Mouse (Mus musculus) neural tube, embryonic 13.5 days (tissue): ENCODE results near the gene Oosp2. TPM values are rescaled to one million over a fixed set of nuclear protein-coding genes. Genes with fewer than 3 reads are reported as not detected.

Experiments
- ATAC-seq: fragments of 200-750 bp; cut with Nextera tagmentation; 2 replicates; pipeline ENCODE4 v1.8.0; 2017; ENCODE audit warnings: low read depth, mild to moderate bottlenecking, moderate TSS enrichment, moderate library complexity
- H3K27ac ChIP-seq: fragments of 300-500 bp; sonication (generic); replicated peaks from 2 replicates; pipeline ENCODE4 v1.5.1; 2015; ENCODE audit warnings: moderate library complexity, mild to moderate bottlenecking, inconsistent platforms
- H3K27me3 ChIP-seq: fragments of 300-500 bp; sonication (generic); 2 replicates; pipeline ENCODE4 v1.6.1; 2015; ENCODE audit warnings: mild to moderate bottlenecking, inconsistent platforms
- H3K36me3 ChIP-seq: fragments of 300-500 bp; sonication (generic); 2 replicates; pipeline ENCODE4 v1.6.1; 2015; ENCODE audit warnings: mild to moderate bottlenecking, inconsistent platforms
- H3K4me1 ChIP-seq: fragments of 300-500 bp; sonication (generic); replicated peaks from 2 replicates; pipeline ENCODE4 v1.6.1; 2015; ENCODE audit warnings: inconsistent platforms
- H3K4me2 ChIP-seq: fragments of 300-500 bp; sonication (generic); 2 replicates; pipeline ENCODE4 v1.6.1; 2015; ENCODE audit warnings: inconsistent platforms, mild to moderate bottlenecking, moderate library complexity
- H3K4me3 ChIP-seq: fragments of 300-500 bp; sonication (generic); 2 replicates; pipeline ENCODE4 v1.5.1; 2015; ENCODE audit warnings: mild to moderate bottlenecking, inconsistent platforms
- H3K9ac ChIP-seq: fragments of 300-500 bp; sonication (generic); 2 replicates; pipeline ENCODE4 v1.6.1; 2015; ENCODE audit warnings: moderate library complexity, mild to moderate bottlenecking, inconsistent platforms
- H3K9me3 ChIP-seq: fragments of 300-500 bp; sonication (generic); 2 replicates; pipeline ENCODE4 v1.6.1; 2016; ENCODE audit warnings: inconsistent platforms
- WGBS: fragments of 180-500 bp; shearing (Covaris S2); methylation state at CpG from one replicate; pipeline ENCODE4 v1.1.7; 2015; 5-methylcytosine and 5-hydroxymethylcytosine counted together
- polyA plus RNA-seq: library from polyadenylated mRNA; unstranded; fragments of >200 nt; fragmentation: Nextera tagmentation; extraction: Ambion mirVana; gene quantifications from 2 replicates; pipeline ENCODE4 v1.2.1, GENCODE M21; 2015

Gene Oosp2
- polyA plus RNA-seq, result not detected in 2 replicates

GRCm38 (mm10) chr19:11660459-11660858 lies at the start of gene Oosp2:
Oosp2 (minus strand) TSS chr19:11660559.
- H3K27me3 ChIP-seq, result no peaks in the 10 kb centered on the region
- no peaks in the 10 kb centered on the region for H3K9me3 ChIP-seq
- no peaks in the 10 kb centered on the region for H3K36me3 ChIP-seq
- H3K9ac ChIP-seq, result no peak within 1 kb of the TSS
- ATAC-seq, result no peak
- no peak within 1 kb of the TSS for H3K4me3 ChIP-seq
- WGBS, result 85% methylated on average over 5 of the region's 5 CpGs
- no peak within 1 kb of the TSS for H3K27ac ChIP-seq
- H3K4me2 ChIP-seq, result no peak within 1 kb of the TSS
- H3K4me1 ChIP-seq, result no peaks in the 10 kb centered on the region

- Histone ChIP-seq H3K27ac (no peak overlapping the region), H3K4me2 (no peak overlapping the region), H3K4me3 (no peak overlapping the region), H3K36me3 (no peaks in the 10 kb centered on the region), H3K9me3 (no peaks in the 10 kb centered on the region), H3K4me1 (no peaks in the 10 kb centered on the region), H3K9ac (no peak overlapping the region), H3K27me3 (no peaks in the 10 kb centered on the region)
- 93% methylated on average over 6 of the region's 6 CpGs for WGBS
- ATAC-seq, result no peak
Observed at GRCm38 (mm10) chr19:11698342-11698741, 38.0 kb upstream of the Oosp2 start.

GRCm38 (mm10) chr19:11696755-11697154 lies 36.4 kb upstream of the Oosp2 start, which contains the start of gene Oosp3:
Oosp3 (plus strand) TSS chr19:11697055.
- Histone ChIP-seq H3K27ac (no peak within 1 kb of the TSS), H3K27me3 (no peaks in the 10 kb centered on the region), H3K4me2 (no peak within 1 kb of the TSS), H3K9me3 (no peaks in the 10 kb centered on the region), H3K9ac (no peak within 1 kb of the TSS), H3K4me3 (no peak within 1 kb of the TSS), H3K4me1 (no peaks in the 10 kb centered on the region), H3K36me3 (no peaks in the 10 kb centered on the region)
- 88% methylated on average over 2 of the region's 2 CpGs for WGBS
- no peak for ATAC-seq

- H3K27ac ChIP-seq, result no peak overlapping the region
- no peaks in the 10 kb centered on the region for H3K27me3 ChIP-seq
- 77% methylated on average over 1 of the region's 1 CpGs for WGBS
- no peak overlapping the region for H3K4me2 ChIP-seq
- no peaks in the 10 kb centered on the region for H3K36me3 ChIP-seq
- ATAC-seq, result no peak
- no peak overlapping the region for H3K9ac ChIP-seq
- H3K9me3 ChIP-seq, result no peaks in the 10 kb centered on the region
- H3K4me1 ChIP-seq, result no peaks in the 10 kb centered on the region
- no peak overlapping the region for H3K4me3 ChIP-seq
Observed at GRCm38 (mm10) chr19:11691454-11691853, 31.1 kb upstream of the Oosp2 start.

DNA sequence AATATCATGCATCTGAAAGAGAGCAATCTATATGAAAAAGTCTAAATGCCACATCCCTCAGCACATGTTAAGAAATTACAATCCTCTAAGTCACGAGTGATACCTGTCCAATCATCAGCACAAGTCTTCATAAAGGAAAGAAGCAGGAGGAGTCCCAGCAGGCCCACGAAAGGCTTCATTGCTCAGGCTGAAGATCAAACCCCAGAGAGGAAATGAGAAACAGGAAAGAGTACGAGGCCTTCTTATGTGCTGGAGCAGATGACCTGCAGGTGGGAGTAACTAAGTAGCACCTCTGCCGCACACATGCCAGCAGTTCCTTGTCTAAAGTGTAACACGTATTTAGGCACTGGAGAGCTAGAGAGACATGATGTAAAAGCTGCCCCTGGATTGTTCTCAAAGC lies 30.5 kb upstream of the Oosp2 start, which contains the start of gene Oosp1:
Gene Oosp1, minus strand, starts transcription at position 312 of the 400 bp plus-strand sequence.
- ATAC-seq, result no peak
- no peaks in the 10 kb centered on the region for H3K9me3 ChIP-seq
- H3K9ac ChIP-seq, result no peak within 1 kb of the TSS
- H3K4me3 ChIP-seq, result no peak within 1 kb of the TSS
- no peak within 1 kb of the TSS for H3K27ac ChIP-seq
- no peak within 1 kb of the TSS for H3K4me2 ChIP-seq
- H3K4me1 ChIP-seq, result no peaks in the 10 kb centered on the region
- H3K36me3 ChIP-seq, result no peaks in the 10 kb centered on the region
- WGBS, result 71% methylated on average over 5 of the region's 5 CpGs
- H3K27me3 ChIP-seq, result no peaks in the 10 kb centered on the region

DNA sequence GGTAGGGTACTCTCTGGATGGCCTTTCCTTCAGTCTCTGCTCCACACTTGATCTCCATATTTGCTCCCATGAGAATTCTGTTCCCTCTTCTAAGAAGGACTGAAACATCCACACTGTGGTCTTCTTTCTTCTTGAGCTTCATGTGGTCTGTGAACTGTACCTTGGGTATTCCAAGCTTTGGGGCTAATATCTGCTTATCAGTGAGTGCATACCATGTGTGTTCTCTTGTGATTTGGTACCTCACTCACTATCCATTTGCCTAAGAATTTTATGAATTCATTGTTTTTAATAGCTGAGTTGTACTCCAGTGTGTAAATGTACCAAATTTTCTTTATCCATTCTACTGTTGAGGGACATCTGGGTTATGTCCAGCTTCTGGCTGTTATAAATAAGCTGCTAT lies 1.2 kb upstream of the Oosp2 start:
- Histone ChIP-seq H3K9me3 (no peaks in the 10 kb centered on the region), H3K4me1 (no peaks in the 10 kb centered on the region), H3K4me2 (no peak overlapping the region), H3K36me3 (no peaks in the 10 kb centered on the region), H3K4me3 (no peak overlapping the region), H3K27ac (no peak overlapping the region), H3K27me3 (no peaks in the 10 kb centered on the region), H3K9ac (no peak overlapping the region)
- ATAC-seq, result no peak

DNA sequence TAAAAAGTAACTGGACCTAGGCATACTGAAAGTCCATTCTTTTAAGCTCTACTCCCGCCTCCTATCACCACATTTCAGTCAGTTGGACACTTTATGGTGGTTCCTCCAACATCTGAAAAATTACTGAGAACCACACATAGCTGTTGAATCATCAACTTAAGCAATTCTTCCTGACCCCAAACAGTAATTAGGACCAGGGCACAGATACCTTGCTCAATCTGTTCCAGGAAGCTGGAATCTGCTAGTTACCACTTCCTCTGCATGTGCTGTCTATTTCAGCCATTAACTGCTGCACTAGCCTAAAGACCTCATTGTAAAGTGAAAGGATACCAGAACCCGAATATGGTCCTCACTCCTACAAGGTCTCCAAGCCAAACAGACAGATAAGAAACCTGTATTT lies 1.2 kb downstream of the Oosp2 start:
- H3K9me3 ChIP-seq, result no peaks in the 10 kb centered on the region
- H3K36me3 ChIP-seq, result no peaks in the 10 kb centered on the region
- H3K27me3 ChIP-seq, result no peaks in the 10 kb centered on the region
- H3K4me3 ChIP-seq, result no peak overlapping the region
- no peak overlapping the region for H3K9ac ChIP-seq
- H3K4me1 ChIP-seq, result no peaks in the 10 kb centered on the region
- WGBS, result 77% methylated on average over 2 of the region's 2 CpGs
- no peak overlapping the region for H3K27ac ChIP-seq
- H3K4me2 ChIP-seq, result no peak overlapping the region
- no peak for ATAC-seq

DNA sequence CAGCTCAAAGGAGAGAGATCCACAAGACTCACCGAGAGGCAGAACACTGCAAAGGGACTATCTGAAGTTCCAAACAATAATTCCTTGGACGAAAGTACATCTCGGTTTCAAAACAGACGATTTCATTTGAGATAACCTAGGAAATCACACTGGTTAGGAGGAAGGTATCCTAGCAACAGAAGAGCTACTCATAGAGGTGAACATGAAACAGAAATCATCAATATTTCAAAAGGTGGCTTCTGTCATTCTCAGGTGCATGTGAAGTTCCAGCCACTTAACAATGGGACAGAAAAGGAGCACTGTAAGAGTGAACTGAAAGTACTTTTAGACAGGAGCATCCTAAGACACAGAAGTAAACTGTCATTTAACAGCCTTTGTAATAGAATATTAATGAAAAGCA lies 10.8 kb downstream of the Oosp2 start:
- no peak overlapping the region for H3K27ac ChIP-seq
- H3K27me3 ChIP-seq, result no peaks in the 10 kb centered on the region
- no peaks in the 10 kb centered on the region for H3K9me3 ChIP-seq
- no peaks in the 10 kb centered on the region for H3K4me1 ChIP-seq
- 86% methylated on average over 4 of the region's 4 CpGs for WGBS
- H3K36me3 ChIP-seq, result no peaks in the 10 kb centered on the region
- H3K9ac ChIP-seq, result no peak overlapping the region
- no peak for ATAC-seq
- no peak overlapping the region for H3K4me2 ChIP-seq
- H3K4me3 ChIP-seq, result no peak overlapping the region

DNA sequence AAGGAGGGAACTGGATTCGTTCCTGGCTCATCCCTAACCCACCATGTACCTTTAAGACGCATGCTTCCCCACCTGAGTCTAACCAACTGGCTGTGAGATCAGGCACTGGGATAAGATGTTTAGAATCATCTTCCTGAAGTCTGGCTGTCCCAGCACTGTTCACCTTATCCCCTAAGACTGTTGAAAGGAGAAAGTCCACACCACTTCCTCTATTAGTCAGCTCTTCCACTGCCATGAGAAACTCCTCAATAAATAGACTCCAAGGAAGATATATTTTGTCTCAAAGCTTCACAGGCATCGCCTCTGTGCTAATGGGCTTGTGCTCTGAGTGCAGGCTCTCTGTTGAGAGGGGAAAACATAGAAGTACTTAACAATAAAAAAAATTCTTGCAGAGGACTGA lies 14.2 kb downstream of the Oosp2 start:
- Histone ChIP-seq H3K27ac (no peak overlapping the region), H3K36me3 (no peaks in the 10 kb centered on the region), H3K4me2 (no peak overlapping the region), H3K9me3 (no peaks in the 10 kb centered on the region), H3K27me3 (no peaks in the 10 kb centered on the region), H3K4me3 (no peak overlapping the region), H3K9ac (no peak overlapping the region), H3K4me1 (no peaks in the 10 kb centered on the region)
- ATAC-seq, result no peak
- WGBS, result 83% methylated on average over 3 of the region's 3 CpGs

DNA sequence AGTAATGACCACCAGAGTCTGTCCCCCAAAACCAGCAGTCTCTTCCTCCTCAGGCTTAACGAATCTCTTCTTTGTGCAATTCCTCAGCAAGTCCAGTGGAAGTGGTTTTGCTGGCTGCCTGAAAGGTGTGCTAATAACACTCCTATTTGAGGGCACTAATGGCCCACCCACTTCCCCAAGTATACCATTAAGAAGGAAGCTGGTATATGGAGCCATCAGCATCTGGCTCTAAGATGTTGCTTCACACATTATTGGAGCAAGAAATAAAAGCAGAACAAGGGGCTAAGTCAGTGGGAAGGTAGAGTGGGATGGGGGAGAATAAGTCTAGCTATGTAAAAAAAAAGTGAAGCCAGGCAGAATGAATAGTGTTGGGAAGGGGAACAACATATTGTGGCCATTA lies 19.6 kb downstream of the Oosp2 start, which contains the start of gene Ms4a3:
Gene Ms4a3, minus strand, starts transcription at position 120 of the 400 bp plus-strand sequence.
- Histone ChIP-seq H3K27ac (no peak within 1 kb of the TSS), H3K36me3 (no peaks in the 10 kb centered on the region), H3K4me2 (no peak within 1 kb of the TSS), H3K9me3 (no peaks in the 10 kb centered on the region), H3K4me1 (no peaks in the 10 kb centered on the region), H3K9ac (no peak within 1 kb of the TSS), H3K4me3 (no peak within 1 kb of the TSS), H3K27me3 (no peaks in the 10 kb centered on the region)
- ATAC-seq, result no peak
- 63% methylated on average over 1 of the region's 1 CpGs for WGBS

GRCm38 (mm10) chr19:11639038-11639437 lies 21.3 kb downstream of the Oosp2 start:
- H3K36me3 ChIP-seq, result no peaks in the 10 kb centered on the region
- no peak overlapping the region for H3K9ac ChIP-seq
- H3K4me3 ChIP-seq, result no peak overlapping the region
- ATAC-seq, result no peak
- H3K4me2 ChIP-seq, result no peak overlapping the region
- no peak overlapping the region for H3K27ac ChIP-seq
- H3K27me3 ChIP-seq, result no peaks in the 10 kb centered on the region
- WGBS, result 85% methylated on average over 4 of the region's 4 CpGs
- H3K4me1 ChIP-seq, result no peaks in the 10 kb centered on the region
- no peaks in the 10 kb centered on the region for H3K9me3 ChIP-seq

DNA sequence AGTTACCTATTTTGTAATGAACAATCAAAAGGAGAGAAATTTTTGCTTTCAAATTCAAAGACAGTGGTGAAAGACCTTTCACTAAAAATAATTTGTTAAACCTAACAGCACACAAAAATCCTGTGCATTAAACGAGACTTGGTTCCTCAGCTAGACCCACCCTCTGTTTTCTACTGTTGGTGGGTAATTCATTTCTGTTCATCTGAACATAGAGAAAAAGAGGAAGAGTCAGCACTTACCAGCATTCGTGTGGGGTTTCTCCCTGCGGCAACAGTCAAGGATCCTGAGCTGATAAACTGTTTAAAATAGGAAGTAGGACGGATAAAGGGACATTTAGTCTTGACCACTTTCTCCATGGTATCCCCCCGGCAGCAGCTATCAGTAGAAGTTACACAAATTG lies 24.8 kb downstream of the Oosp2 start:
- no peak overlapping the region for H3K4me2 ChIP-seq
- ATAC-seq, result no peak

DNA sequence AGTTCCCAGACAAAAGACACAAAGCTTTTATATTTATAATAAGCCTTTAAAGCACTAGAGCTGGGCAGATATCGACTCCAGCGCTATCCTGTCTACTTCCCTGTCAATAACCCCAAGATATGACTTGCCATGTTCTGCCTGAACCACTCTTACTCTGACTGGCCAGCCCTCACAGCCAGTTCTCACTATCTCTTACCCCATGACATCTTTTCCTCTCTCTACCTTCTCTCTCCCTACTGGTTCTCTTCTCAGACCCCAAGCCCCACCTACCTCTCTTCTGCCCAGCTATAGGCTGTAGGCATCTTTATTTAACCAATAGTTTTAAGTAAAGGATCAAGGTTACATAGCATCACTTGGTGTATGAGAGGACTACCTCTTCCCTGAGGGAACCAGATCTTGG lies 26.0 kb downstream of the Oosp2 start:
- H3K4me1 ChIP-seq, result no peaks in the 10 kb centered on the region
- no peak overlapping the region for H3K9ac ChIP-seq
- H3K4me3 ChIP-seq, result no peak overlapping the region
- no peak for ATAC-seq
- H3K27ac ChIP-seq, result no peak overlapping the region
- no peaks in the 10 kb centered on the region for H3K27me3 ChIP-seq
- WGBS, result 93% methylated on average over 2 of the region's 2 CpGs
- no peaks in the 10 kb centered on the region for H3K9me3 ChIP-seq
- no peak overlapping the region for H3K4me2 ChIP-seq
- no peaks in the 10 kb centered on the region for H3K36me3 ChIP-seq

More for the DNA sequence above, 24.8 kb downstream of the Oosp2 start:
- WGBS, result 84% methylated on average over 5 of the region's 5 CpGs
- H3K27me3 ChIP-seq, result no peaks in the 10 kb centered on the region
- no peaks in the 10 kb centered on the region for H3K36me3 ChIP-seq
- no peak overlapping the region for H3K4me3 ChIP-seq
- no peaks in the 10 kb centered on the region for H3K4me1 ChIP-seq
- no peak overlapping the region for H3K9ac ChIP-seq
- H3K27ac ChIP-seq, result no peak overlapping the region
- no peaks in the 10 kb centered on the region for H3K9me3 ChIP-seq
